13 mouse cellular contexts compared by ENCODE assay signal in the genomic region with DNA sequence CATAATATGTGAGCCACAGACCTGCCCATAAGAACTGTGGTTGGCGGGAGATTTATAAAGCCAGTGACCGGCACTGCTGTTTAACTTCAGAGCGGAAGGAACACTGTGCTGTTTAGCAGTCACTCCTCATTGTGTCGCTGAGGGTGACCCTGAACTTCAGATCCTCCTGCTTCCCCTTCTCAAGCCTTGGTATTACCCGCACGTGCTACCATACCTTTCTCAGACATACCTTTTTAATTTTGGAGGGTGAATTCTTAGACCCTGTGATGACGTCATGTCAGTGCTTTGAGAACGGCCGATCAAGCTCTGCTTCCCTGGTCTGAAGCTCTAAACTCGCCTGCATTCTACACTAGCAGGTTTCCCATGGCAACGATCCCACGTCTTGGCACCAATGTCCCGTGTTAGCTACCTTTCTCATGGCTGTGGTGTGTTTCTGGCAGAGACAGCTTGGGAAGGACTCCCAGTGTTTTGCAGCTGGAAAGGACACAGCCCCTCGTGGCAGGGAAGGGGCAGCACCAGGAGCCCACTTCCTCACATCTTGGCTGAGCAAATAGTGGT. TPM values are rescaled to one million over a fixed set of nuclear protein-coding genes. Genes with fewer than 3 reads are reported as not detected.
A peak's percentile ranks its signal among the peaks of the same experiment; 100 is the strongest.
DNase-seq lines count a peak whose midpoint lies in the region; ATAC-seq lines count a peak whose summit lies in the region.
"Had no signal": no experiment of that assay in that cellular context is flagged by ENCODE, and none has a peak within 500 bp of the region (broad histone marks: within the 10 kb centered on the region; RNA-seq: fewer than 3 reads in every experiment).

No protein-coding gene starts in this region.

- H3K4me2 ChIP-seq in midbrain, embryonic 16.5 days (ENCODE audit: low read length) = 0 out of 2 replicates have a peak overlapping the region, but pooled peaks have one; percentile 6
- no peak overlapping the region for H3K4me2 ChIP-seq in midbrain, embryonic 13.5 days (replicated peaks)
- no peak overlapping the region for H3K4me2 ChIP-seq in liver, embryonic 11.5 days
- H3K4me2 ChIP-seq: kidney, embryonic 15.5 days had no signal

- no peak overlapping the region for H3K27ac ChIP-seq in midbrain, embryonic 16.5 days (ENCODE audit: low read length)
- H3K27ac ChIP-seq in midbrain, embryonic 13.5 days = no peak overlapping the region
- no peak overlapping the region for H3K27ac ChIP-seq in liver, embryonic 11.5 days (ENCODE audit: low read depth, low read length)
- H3K27ac ChIP-seq: heart, embryonic 10.5 days; kidney, embryonic 15.5 days had no signal

- 43% methylated on average over 14 of the region's 14 CpGs for WGBS in midbrain, embryonic 16.5 days
- 59% methylated on average over 14 of the region's 14 CpGs for WGBS in midbrain, embryonic 13.5 days
- 68% methylated on average over 14 of the region's 14 CpGs for WGBS in liver, embryonic 11.5 days

- H3K27me3 ChIP-seq in midbrain, embryonic 16.5 days (ENCODE audit: control insufficient read depth, insufficient read depth, low read depth, low read length) = no peaks in the 10 kb centered on the region
- H3K27me3 ChIP-seq in midbrain, embryonic 13.5 days = no peaks in the 10 kb centered on the region
- H3K27me3 ChIP-seq in liver, embryonic 11.5 days (replicated peaks; ENCODE audit: control insufficient read depth, insufficient read depth, low read length) = no peaks in the 10 kb centered on the region
- H3K27me3 ChIP-seq: kidney, embryonic 15.5 days had no signal

- ATAC-seq in midbrain, embryonic 16.5 days = no peak; the same call in 1 of the 2 replicates
- no peak for ATAC-seq in midbrain, embryonic 13.5 days
- ATAC-seq in liver, embryonic 11.5 days (replicated peaks; ENCODE audit: low FRiP score) = no peak
- ATAC-seq: liver, postnatal 0 days had no signal

- DNase-seq in adrenal gland, adult (ENCODE audit: inconsistent age in 2 of 2, low spot score in 1 of 2) = peak; percentile 19 to 55
- no peak for DNase-seq in adrenal gland, adult 18-20 months (ENCODE audit: low spot score in 2 of 2)
- peak; percentile 63 for DNase-seq in layer of hippocampus, adult 11-12 months (ENCODE audit: low spot score)
- DNase-seq in layer of hippocampus, postnatal 36 days = no peak
- peak; percentile 49 to 68 for DNase-seq in right cerebral cortex, postnatal 36 days (ENCODE audit: low spot score in 2 of 2)
- no peak for DNase-seq in liver, embryonic 11.5 days (ENCODE audit: low spot score)
- DNase-seq: liver, postnatal 0 days had no signal

- no peak overlapping the region for H3K4me3 ChIP-seq in midbrain, embryonic 16.5 days (ENCODE audit: low read depth, low read length)
- no peak overlapping the region for H3K4me3 ChIP-seq in midbrain, embryonic 13.5 days (replicated peaks)
- H3K4me3 ChIP-seq in liver, embryonic 11.5 days (ENCODE audit: low read depth, low read length) = no peak overlapping the region
- H3K4me3 ChIP-seq: heart, embryonic 10.5 days; kidney, embryonic 15.5 days had no signal

- H3K36me3 ChIP-seq in midbrain, embryonic 16.5 days (ENCODE audit: control insufficient read depth, insufficient read depth, low read length) = no peaks in the 10 kb centered on the region
- H3K36me3 ChIP-seq in midbrain, embryonic 13.5 days = no peaks in the 10 kb centered on the region
- H3K36me3 ChIP-seq in liver, embryonic 11.5 days (ENCODE audit: control insufficient read depth, insufficient read depth, low read length) = no peaks in the 10 kb centered on the region
- H3K36me3 ChIP-seq: heart, embryonic 10.5 days; kidney, embryonic 15.5 days had no signal

- H3K4me1 ChIP-seq in midbrain, embryonic 16.5 days (ENCODE audit: control insufficient read depth, insufficient read depth, low read length) = peaks cover 14% of the 10 kb centered on the region; the same call in 1 of the 2 replicates
- H3K4me1 ChIP-seq in midbrain, embryonic 13.5 days (replicated peaks) = 0 out of 2 replicates have a peak, but pooled peaks cover 6% of the 10 kb centered on the region
- no peaks in the 10 kb centered on the region for H3K4me1 ChIP-seq in liver, embryonic 11.5 days (replicated peaks; ENCODE audit: control insufficient read depth, insufficient read depth, low read length)
- H3K4me1 ChIP-seq: kidney, embryonic 15.5 days had no signal

- no peaks in the 10 kb centered on the region for H3K9me3 ChIP-seq in midbrain, embryonic 16.5 days (replicated peaks; ENCODE audit: control insufficient read depth, low read length, poor library complexity, severe bottlenecking)
- H3K9me3 ChIP-seq in midbrain, embryonic 13.5 days = no peaks in the 10 kb centered on the region
- H3K9me3 ChIP-seq in liver, embryonic 11.5 days (ENCODE audit: control insufficient read depth, low read length) = no peaks in the 10 kb centered on the region
- H3K9me3 ChIP-seq: heart, embryonic 10.5 days; kidney, embryonic 15.5 days had no signal

- H3K9ac ChIP-seq in midbrain, embryonic 16.5 days (ENCODE audit: low read depth, low read length) = no peak overlapping the region
- H3K9ac ChIP-seq in midbrain, embryonic 13.5 days (replicated peaks) = no peak overlapping the region
- no peak overlapping the region for H3K9ac ChIP-seq in liver, embryonic 11.5 days (ENCODE audit: low read depth, low read length)
- H3K9ac ChIP-seq: kidney, embryonic 15.5 days; liver, postnatal 0 days had no signal

RNA-seq across cellular contexts. Expression of gene 2410004P03Rik, which starts 25.6 kb away (rescaled TPM):
- not detected for total RNA-seq in adrenal gland, adult 18-20 months (2021)
- total RNA-seq in layer of hippocampus, postnatal 36 days (2021) = under 1 TPM; 0.25 to 0.61 TPM
- polyA plus RNA-seq in midbrain, embryonic 16.5 days (2015; fragmentation: Nextera tagmentation; extraction: Ambion mirVana) = 5.7 and 10.5 TPM in 2 replicates
- 0.82 and 1.5 TPM in 2 replicates for polyA plus RNA-seq in midbrain, embryonic 13.5 days (2015; fragmentation: Nextera tagmentation; extraction: Ambion mirVana)
- 0.11 and 0.40 TPM in 2 replicates for polyA plus RNA-seq in liver, embryonic 11.5 days (2014; fragmentation: Nextera tagmentation; extraction: Ambion mirVana)
- total RNA-seq: gastrocnemius, adult 18-20 months; monocyte, adult 5-6 weeks had no signal

RNA-seq across cellular contexts. Expression of gene Pqlc3, which starts 36.9 kb away (rescaled TPM):
- total RNA-seq in adrenal gland, adult 18-20 months (2021) = 10 to 100 TPM; 10.7 to 11.4 TPM
- 1 to 10 TPM; 1.0 to 1.2 TPM for total RNA-seq in layer of hippocampus, postnatal 36 days (2021)
- polyA plus RNA-seq in midbrain, embryonic 16.5 days (2015; fragmentation: Nextera tagmentation; extraction: Ambion mirVana) = 1.3 and 1.4 TPM in 2 replicates
- polyA plus RNA-seq in midbrain, embryonic 13.5 days (2015; fragmentation: Nextera tagmentation; extraction: Ambion mirVana) = 1.6 and 2.1 TPM in 2 replicates
- polyA plus RNA-seq in liver, embryonic 11.5 days (2014; fragmentation: Nextera tagmentation; extraction: Ambion mirVana) = 4.6 and 5.1 TPM in 2 replicates

Comparison
In these comparisons a context has a peak if more than half of its experiments do, and no peak if none do; other contexts are left out.
1. DNase-seq: peak in adrenal gland, adult (2 of 2), layer of hippocampus, adult 11-12 months (single experiment) and right cerebral cortex, postnatal 36 days (2 of 2); none in adrenal gland, adult 18-20 months (0 of 2), layer of hippocampus, postnatal 36 days (0 of 2) and liver, embryonic 11.5 days (single experiment).